Mouse (Mus musculus) embryo, embryonic 11.5 days (tissue): ENCODE measurements around the gene Crlf2.

Source experiments
- DNase-seq: peaks from one replicate; pipeline ENCODE4 v3.0.0-alpha.2; 2012; ENCODE audit warnings: low read depth, low spot score

The Crlf2 gene

DNA sequence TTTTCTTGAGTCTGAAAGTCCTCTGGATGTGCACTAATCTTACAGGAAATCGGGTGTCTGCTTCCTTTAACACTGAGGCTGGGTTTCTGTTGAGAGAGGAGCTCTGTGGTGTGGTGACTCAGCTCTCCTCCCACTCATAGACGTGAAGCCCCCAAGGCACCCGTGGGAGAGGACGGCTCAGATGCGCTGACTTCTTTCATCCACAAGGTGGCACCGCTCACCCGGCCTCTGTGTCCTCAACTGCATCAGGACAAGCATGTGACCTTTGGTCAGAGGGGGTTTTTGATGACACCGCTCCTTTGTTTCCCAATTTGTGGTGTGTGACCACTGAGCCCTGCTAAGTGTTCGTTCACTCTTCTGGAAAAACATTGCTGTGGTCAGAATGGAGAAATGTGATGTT, 10.1 kb downstream of the Crlf2 start:
- no peak for DNase-seq

GRCm38 (mm10) chr5:109547112-109547511, 11.7 kb downstream of the Crlf2 start:
- DNase-seq, result no peak

- DNase-seq, result no peak
These were observed 49.1 kb downstream of the Crlf2 start for GRCm38 (mm10) chr5:109509679-109510078.

DNA sequence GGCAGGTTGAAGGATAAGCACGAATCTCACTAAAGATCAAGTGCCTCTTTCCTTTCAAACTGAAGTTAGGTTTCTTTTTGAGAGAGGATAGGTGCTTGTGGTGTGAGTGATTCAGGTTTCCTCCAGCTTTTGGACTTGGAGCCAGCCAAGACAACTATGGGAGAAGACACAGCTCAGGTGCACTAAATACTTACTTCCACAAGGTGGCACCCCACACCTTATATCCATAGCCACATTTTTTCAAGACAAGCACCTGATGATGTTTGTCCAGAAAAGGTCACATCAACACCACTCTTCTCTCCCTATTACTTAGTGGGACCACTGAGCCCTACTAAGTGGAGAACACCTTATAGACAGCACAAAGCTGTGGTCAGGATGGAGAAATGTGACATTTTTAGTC, 52.1 kb downstream of the Crlf2 start:
- no peak for DNase-seq
